7 mouse cellular contexts compared by ENCODE assay signal in the genomic region with DNA sequence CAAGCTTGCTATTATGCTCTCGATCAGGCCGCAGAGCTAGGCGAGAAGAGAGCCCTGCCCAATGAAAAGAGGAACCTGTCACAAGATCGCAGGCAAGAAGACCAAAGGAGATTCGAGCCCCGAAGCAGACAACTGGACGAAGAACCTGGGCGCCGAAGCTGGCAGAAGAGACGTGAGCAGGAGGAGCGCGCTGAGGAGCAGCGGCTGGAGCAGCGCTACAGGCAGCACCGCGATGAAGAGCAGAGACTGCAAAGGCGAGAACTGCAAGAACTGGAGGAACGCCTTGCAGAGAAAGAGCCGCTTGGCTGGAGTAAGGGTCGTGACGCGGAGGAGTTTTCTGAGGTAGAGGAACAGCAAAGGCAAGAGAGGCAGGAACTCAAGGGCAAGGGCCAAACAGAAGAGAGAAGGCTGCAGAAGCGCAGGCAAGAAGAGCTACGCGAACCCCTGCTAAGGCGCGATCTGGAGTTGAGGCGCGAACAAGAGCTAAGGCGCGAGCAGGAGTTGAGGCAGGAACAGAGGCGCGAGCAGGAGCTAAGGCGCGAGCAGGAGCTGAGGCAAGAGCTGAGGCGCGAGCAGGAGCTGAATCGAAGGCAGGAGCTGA. TPM values are rescaled to one million over a fixed set of nuclear protein-coding genes. Genes with fewer than 3 reads are reported as not detected.
DNase-seq lines count a peak whose midpoint lies in the region; ATAC-seq lines count a peak whose summit lies in the region.

No protein-coding gene starts in this region.

- WGBS in forebrain, embryonic 13.5 days: under 1% methylated on average over 38 of the region's 38 CpGs
- under 1% methylated on average over 38 of the region's 38 CpGs for WGBS in hindbrain, embryonic 15.5 days
- WGBS in limb, embryonic 10.5 days: under 1% methylated on average over 38 of the region's 38 CpGs

- peaks cover 54% of the 10 kb centered on the region for H3K27me3 ChIP-seq in forebrain, embryonic 13.5 days
- H3K27me3 ChIP-seq in hindbrain, embryonic 15.5 days: peaks cover 21% of the 10 kb centered on the region
- H3K27me3 ChIP-seq in limb, embryonic 10.5 days (ENCODE audit: low read depth, poor library complexity, severe bottlenecking): peaks cover 78% of the 10 kb centered on the region

- H3K9ac ChIP-seq in forebrain, embryonic 13.5 days: peak overlapping the region; percentile 52
- H3K9ac ChIP-seq in hindbrain, embryonic 15.5 days: peak overlapping the region; percentile 55

- H3K4me1 ChIP-seq in forebrain, embryonic 13.5 days: peaks cover 25% of the 10 kb centered on the region
- peaks cover 34% of the 10 kb centered on the region for H3K4me1 ChIP-seq in hindbrain, embryonic 15.5 days (replicated peaks)
- peaks cover 36% of the 10 kb centered on the region for H3K4me1 ChIP-seq in limb, embryonic 10.5 days

- peak overlapping the region; percentile 56 for H3K4me3 ChIP-seq in forebrain, embryonic 13.5 days
- peak overlapping the region; percentile 52 for H3K4me3 ChIP-seq in hindbrain, embryonic 15.5 days
- peak overlapping the region; percentile 55 for H3K4me3 ChIP-seq in limb, embryonic 10.5 days

- DNase-seq in CD4-positive helper T cell, adult 2 months (ENCODE audit: low read depth, low spot score): peak; percentile 20
- peak; percentile 81 for DNase-seq in R1 (ENCODE audit: low read depth, low spot score)
- DNase-seq in limb, embryonic 10.5 days (ENCODE audit: low spot score): peak; percentile 70
- peak; percentile 48 for DNase-seq in mesoderm, embryonic 11.5 days (ENCODE audit: low read depth, low spot score)
- peak; percentile 44 for DNase-seq in right cerebral cortex, postnatal 25 days

- no peaks in the 10 kb centered on the region for H3K9me3 ChIP-seq in forebrain, embryonic 13.5 days (replicated peaks)
- no peaks in the 10 kb centered on the region for H3K9me3 ChIP-seq in hindbrain, embryonic 15.5 days
- H3K9me3 ChIP-seq in limb, embryonic 10.5 days (replicated peaks): no peaks in the 10 kb centered on the region

- H3K27ac ChIP-seq in forebrain, embryonic 13.5 days: no peak overlapping the region
- H3K27ac ChIP-seq in hindbrain, embryonic 15.5 days (replicated peaks): peak overlapping the region; percentile 76; the same call in 1 of the 2 replicates
- no peak overlapping the region for H3K27ac ChIP-seq in limb, embryonic 10.5 days

- ATAC-seq in forebrain, embryonic 13.5 days: no peak
- ATAC-seq in hindbrain, embryonic 15.5 days (ENCODE audit: low FRiP score, low read depth): no peak

- H3K36me3 ChIP-seq in forebrain, embryonic 13.5 days (ENCODE audit: poor library complexity, severe bottlenecking): no peaks in the 10 kb centered on the region
- no peaks in the 10 kb centered on the region for H3K36me3 ChIP-seq in hindbrain, embryonic 15.5 days
- H3K36me3 ChIP-seq in limb, embryonic 10.5 days: no peaks in the 10 kb centered on the region

- H3K4me2 ChIP-seq in forebrain, embryonic 13.5 days: peak overlapping the region; percentile 93
- H3K4me2 ChIP-seq in hindbrain, embryonic 15.5 days: peak overlapping the region; percentile 99

RNA-seq across cellular contexts. Expression of a gene that starts 1.5 kb away (rescaled TPM):
- 0.37 and 0.53 TPM in 2 replicates for polyA plus RNA-seq in forebrain, embryonic 13.5 days (2015; fragmentation: Nextera tagmentation; extraction: Ambion mirVana)
- 1.2 TPM in 2 replicates for polyA plus RNA-seq in hindbrain, embryonic 15.5 days (2015; fragmentation: Nextera tagmentation; extraction: Ambion mirVana)
- 0.16 and 0.21 TPM in 2 replicates for polyA plus RNA-seq in limb, embryonic 10.5 days (2016; fragmentation: Nextera tagmentation; extraction: Ambion mirVana)

RNA-seq across cellular contexts. Expression of a gene that starts 25.0 kb away (rescaled TPM):
- not detected in 2 replicates for polyA plus RNA-seq in forebrain, embryonic 13.5 days (2015; fragmentation: Nextera tagmentation; extraction: Ambion mirVana)
- polyA plus RNA-seq in hindbrain, embryonic 15.5 days (2015; fragmentation: Nextera tagmentation; extraction: Ambion mirVana): 0.06 TPM in 1 of 2 replicates, not detected in the other
- polyA plus RNA-seq in limb, embryonic 10.5 days (2016; fragmentation: Nextera tagmentation; extraction: Ambion mirVana): not detected in 2 replicates

RNA-seq across cellular contexts. Expression of a gene that starts 50.1 kb away (rescaled TPM):
- polyA plus RNA-seq in forebrain, embryonic 13.5 days (2015; fragmentation: Nextera tagmentation; extraction: Ambion mirVana): not detected in 2 replicates
- not detected in 2 replicates for polyA plus RNA-seq in hindbrain, embryonic 15.5 days (2015; fragmentation: Nextera tagmentation; extraction: Ambion mirVana)
- not detected in 2 replicates for polyA plus RNA-seq in limb, embryonic 10.5 days (2016; fragmentation: Nextera tagmentation; extraction: Ambion mirVana)

Comparison
In these comparisons a context has a peak if more than half of its experiments do, and no peak if none do; other contexts are left out.
1. DNase-seq: peak in every context shown above with its lines; median percentile 81 in R1; 70 in limb, embryonic 10.5 days; 48 in mesoderm, embryonic 11.5 days; 44 in right cerebral cortex, postnatal 25 days; 20 in CD4-positive helper T cell, adult 2 months.